Mouse (Mus musculus): ENCODE results near the gene Lrr1. TPM values are rescaled to one million over a fixed set of nuclear protein-coding genes. Genes with fewer than 3 reads are reported as not detected.
"Not testable (repeated sequence)": the region's sequence is repeated elsewhere in the genome, so short reads cannot be mapped to it uniquely, and the experiment has no call there.

Gene Lrr1
- polyA plus RNA-seq, 1 experiment from 2014 or later: 17.5 TPM

- peak; percentile 45; the same call in 1 of the 2 replicates for ATAC-seq (ENCODE audit: insufficient number of reproducible peaks, low FRiP score)
- Histone ChIP-seq H3K4me3 (no peak overlapping the region), H3K4me2 (no peak overlapping the region), H3K27ac (ENCODE audit: poor library complexity, severe bottlenecking) (no peak overlapping the region), H3K36me3 (no peaks in the 10 kb centered on the region), H3K27me3 (replicated peaks) (no peaks in the 10 kb centered on the region), H3K9me3 (replicated peaks) (no peaks in the 10 kb centered on the region), H3K4me1 (replicated peaks) (no peaks in the 10 kb centered on the region), H3K9ac (no peak overlapping the region)
- 72% methylated on average over 7 of the region's 7 CpGs for WGBS
Observed at GRCm38 (mm10) chr12:69139841-69140240, 28.8 kb upstream of the Lrr1 start.

- no peak overlapping the region for H3K4me2 ChIP-seq
- ATAC-seq (ENCODE audit: insufficient number of reproducible peaks, low FRiP score): no peak
- 71% methylated on average over 6 of the region's 6 CpGs for whole genome bisulfite sequencing
Observed at GRCm38 (mm10) chr12:69143460-69143859, 25.2 kb upstream of the Lrr1 start.

GRCm38 (mm10) chr12:69147166-69147735 lies 21.4 kb upstream of the Lrr1 start:
- Histone ChIP-seq H3K4me3 (no peak overlapping the region), H3K36me3 (no peaks in the 10 kb centered on the region), H3K4me2 (no peak overlapping the region), H3K4me1 (replicated peaks) (no peaks in the 10 kb centered on the region), H3K9me3 (replicated peaks) (no peaks in the 10 kb centered on the region), H3K27ac (ENCODE audit: poor library complexity, severe bottlenecking) (no peak overlapping the region), H3K9ac (no peak overlapping the region), H3K27me3 (replicated peaks) (no peaks in the 10 kb centered on the region)
- ATAC-seq (ENCODE audit: insufficient number of reproducible peaks, low FRiP score): no peak
- WGBS: 85% methylated on average over 5 of the region's 5 CpGs

More at GRCm38 (mm10) chr12:69143460-69143859, 25.2 kb upstream of the Lrr1 start:
- no peak overlapping the region for H3K27ac ChIP-seq (ENCODE audit: poor library complexity, severe bottlenecking)
- no peaks in the 10 kb centered on the region for H3K27me3 ChIP-seq (replicated peaks)
- no peaks in the 10 kb centered on the region for H3K36me3 ChIP-seq
- H3K9me3 ChIP-seq (replicated peaks): no peaks in the 10 kb centered on the region
- no peak overlapping the region for H3K9ac ChIP-seq
- H3K4me1 ChIP-seq (replicated peaks): no peaks in the 10 kb centered on the region
- H3K4me3 ChIP-seq: no peak overlapping the region

GRCm38 (mm10) chr12:69150049-69150448 lies 18.6 kb upstream of the Lrr1 start:
- Histone ChIP-seq H3K27me3 (replicated peaks) (no peaks in the 10 kb centered on the region), H3K4me1 (replicated peaks) (no peaks in the 10 kb centered on the region), H3K9me3 (replicated peaks) (no peaks in the 10 kb centered on the region), H3K9ac (no peak overlapping the region), H3K4me2 (no peak overlapping the region), H3K36me3 (no peaks in the 10 kb centered on the region; the same call in 1 of the 2 replicates), H3K4me3 (no peak overlapping the region), H3K27ac (ENCODE audit: poor library complexity, severe bottlenecking) (no peak overlapping the region)
- no peak for ATAC-seq (ENCODE audit: insufficient number of reproducible peaks, low FRiP score)
- WGBS: 87% methylated on average over 13 of the region's 13 CpGs

DNA sequence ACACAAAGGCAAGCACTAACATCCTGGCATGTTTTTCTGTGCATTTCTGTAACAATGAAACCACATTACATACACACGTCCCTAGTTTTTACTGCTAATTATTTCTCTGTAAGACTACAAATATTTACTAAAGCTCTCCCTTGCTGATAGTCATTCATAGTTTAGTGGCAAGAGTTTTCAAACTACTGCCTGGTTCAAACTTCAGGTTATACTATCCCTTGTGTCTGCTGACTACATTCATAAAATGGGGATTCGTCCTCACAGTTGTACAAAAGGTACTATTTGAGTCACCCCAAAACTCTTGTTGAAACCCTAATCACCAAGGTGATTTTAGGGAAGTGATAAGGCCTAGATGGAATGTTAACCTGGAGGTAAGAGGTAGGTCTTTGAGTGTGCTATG lies 12.7 kb upstream of the Lrr1 start:
- Histone ChIP-seq H3K9me3 (replicated peaks) (no peaks in the 10 kb centered on the region), H3K27me3 (replicated peaks) (no peaks in the 10 kb centered on the region), H3K4me2 (no peak overlapping the region), H3K36me3 (peaks cover 22% of the 10 kb centered on the region), H3K4me3 (no peak overlapping the region), H3K9ac (no peak overlapping the region), H3K4me1 (replicated peaks) (peaks cover 10% of the 10 kb centered on the region), H3K27ac (ENCODE audit: poor library complexity, severe bottlenecking) (no peak overlapping the region)
- WGBS: 81% methylated on average over 2 of the region's 2 CpGs
- ATAC-seq (ENCODE audit: insufficient number of reproducible peaks, low FRiP score): no peak

- H3K4me1 ChIP-seq (replicated peaks): peaks cover 10% of the 10 kb centered on the region
- H3K4me3 ChIP-seq: no peak overlapping the region
- H3K9me3 ChIP-seq (replicated peaks): no peaks in the 10 kb centered on the region
- no peak for ATAC-seq (ENCODE audit: insufficient number of reproducible peaks, low FRiP score)
- no peak overlapping the region for H3K9ac ChIP-seq
- H3K27me3 ChIP-seq (replicated peaks): no peaks in the 10 kb centered on the region
- peaks cover 22% of the 10 kb centered on the region for H3K36me3 ChIP-seq
- H3K27ac ChIP-seq (ENCODE audit: poor library complexity, severe bottlenecking): no peak overlapping the region
- H3K4me2 ChIP-seq: no peak overlapping the region
- WGBS: 80% methylated on average over 4 of the region's 4 CpGs
Observed at GRCm38 (mm10) chr12:69156436-69156835, 12.2 kb upstream of the Lrr1 start.

GRCm38 (mm10) chr12:69157107-69157506 lies 11.5 kb upstream of the Lrr1 start:
- H3K27ac ChIP-seq (ENCODE audit: poor library complexity, severe bottlenecking): no peak overlapping the region

GRCm38 (mm10) chr12:69158366-69158764 lies 10.2 kb upstream of the Lrr1 start:
- H3K4me3 ChIP-seq: peak overlapping the region; percentile 96
- H3K9me3 ChIP-seq (replicated peaks): no peaks in the 10 kb centered on the region
- peaks cover 22% of the 10 kb centered on the region for H3K36me3 ChIP-seq
- peak overlapping the region; percentile 98 for H3K27ac ChIP-seq (ENCODE audit: poor library complexity, severe bottlenecking)
- peak overlapping the region; percentile 99 for H3K9ac ChIP-seq
- H3K4me2 ChIP-seq: peak overlapping the region; percentile 70
- ATAC-seq (ENCODE audit: insufficient number of reproducible peaks, low FRiP score): no peak
- H3K4me1 ChIP-seq (replicated peaks): peaks cover 10% of the 10 kb centered on the region
- H3K27me3 ChIP-seq (replicated peaks): no peaks in the 10 kb centered on the region
- WGBS: under 1% methylated on average over 19 of the region's 19 CpGs

More at GRCm38 (mm10) chr12:69157107-69157506, 11.5 kb upstream of the Lrr1 start:
- H3K9ac ChIP-seq: no peak overlapping the region
- peaks cover 22% of the 10 kb centered on the region for H3K36me3 ChIP-seq
- no peaks in the 10 kb centered on the region for H3K9me3 ChIP-seq (replicated peaks)
- 84% methylated on average over 2 of the region's 2 CpGs for WGBS
- H3K4me2 ChIP-seq: peak overlapping the region; percentile 70; the same call in 1 of the 2 replicates
- H3K27me3 ChIP-seq (replicated peaks): no peaks in the 10 kb centered on the region
- no peak for ATAC-seq (ENCODE audit: insufficient number of reproducible peaks, low FRiP score)
- H3K4me1 ChIP-seq (replicated peaks): peaks cover 10% of the 10 kb centered on the region
- H3K4me3 ChIP-seq: no peak overlapping the region

- 0% methylated on average over 57 of the region's 68 CpGs for WGBS
- ATAC-seq (ENCODE audit: insufficient number of reproducible peaks, low FRiP score): peak; percentile 98
- peaks cover 22% of the 10 kb centered on the region for H3K36me3 ChIP-seq
Observed at GRCm38 (mm10) chr12:69158765-69159577, 9.6 kb upstream of the Lrr1 start, which contains the start of gene Rps29. Rps29 (minus strand) TSS chr12:69159186.

DNA sequence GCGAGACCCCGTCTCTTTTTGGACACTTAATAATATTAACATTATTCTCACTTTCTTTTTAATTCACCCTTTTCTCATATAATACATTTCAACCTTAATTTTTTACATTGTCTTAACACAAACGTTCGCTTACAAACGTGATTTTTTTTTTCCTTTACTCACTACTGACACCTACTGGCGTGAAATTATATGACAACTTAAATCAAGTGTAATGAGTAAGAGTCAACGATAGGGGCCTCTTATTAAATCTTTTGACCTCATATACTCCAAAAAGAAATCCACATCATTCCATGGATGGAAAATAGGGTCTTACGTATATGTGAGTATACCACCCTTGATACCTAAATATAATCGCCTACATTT lies 9.1 kb upstream of the Lrr1 start:
- H3K4me2 ChIP-seq: no peak overlapping the region

More at GRCm38 (mm10) chr12:69158765-69159577, 9.6 kb upstream of the Lrr1 start, which contains the start of gene Rps29:
- Histone ChIP-seq H3K4me3 (peak within 1 kb of the TSS; percentile 96), H3K4me1 (replicated peaks) (peaks cover 10% of the 10 kb centered on the region), H3K4me2 (peak within 1 kb of the TSS; percentile 70), H3K27ac (ENCODE audit: poor library complexity, severe bottlenecking) (peak within 1 kb of the TSS; percentile 98), H3K9ac (peak within 1 kb of the TSS; percentile 99)
- not testable (repeated sequence) for H3K9me3 ChIP-seq (replicated peaks); H3K27me3 ChIP-seq (replicated peaks)

DNA sequence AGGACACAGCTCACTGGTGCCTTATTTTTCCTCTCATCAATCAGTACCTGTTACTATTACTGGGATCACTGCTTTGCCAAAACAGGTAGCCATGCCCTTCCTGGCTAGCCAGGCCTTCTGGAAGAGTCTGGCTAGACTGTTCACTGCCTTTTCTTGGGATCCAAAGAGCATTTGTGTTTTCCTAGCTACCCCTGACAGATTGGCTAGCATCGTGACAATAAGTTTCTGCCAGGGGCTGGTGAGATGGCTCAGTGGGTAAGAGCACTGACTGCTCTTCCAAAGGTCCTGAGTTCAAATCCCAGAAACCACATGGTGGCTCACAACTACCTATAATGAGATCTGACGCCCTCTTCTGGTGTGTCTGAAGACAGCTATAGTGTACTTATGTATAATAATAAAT lies 7.9 kb upstream of the Lrr1 start:
- WGBS: 72% methylated on average over 2 of the region's 2 CpGs
- H3K9me3 ChIP-seq (replicated peaks); H3K9ac ChIP-seq; H3K4me3 ChIP-seq; H3K4me2 ChIP-seq; H3K27me3 ChIP-seq (replicated peaks); ATAC-seq (ENCODE audit: insufficient number of reproducible peaks, low FRiP score); H3K27ac ChIP-seq (ENCODE audit: poor library complexity, severe bottlenecking): not testable (repeated sequence)
- Histone ChIP-seq H3K4me1 (replicated peaks) (peaks cover 10% of the 10 kb centered on the region), H3K36me3 (peaks cover 21% of the 10 kb centered on the region)

More for the DNA sequence above, 9.1 kb upstream of the Lrr1 start:
- Histone ChIP-seq H3K9ac (no peak overlapping the region), H3K9me3 (replicated peaks) (no peaks in the 10 kb centered on the region), H3K36me3 (peaks cover 22% of the 10 kb centered on the region), H3K4me1 (replicated peaks) (peaks cover 10% of the 10 kb centered on the region), H3K27ac (ENCODE audit: poor library complexity, severe bottlenecking) (no peak overlapping the region), H3K27me3 (replicated peaks) (no peaks in the 10 kb centered on the region), H3K4me3 (no peak overlapping the region)
- WGBS: 4% methylated on average over 9 of the region's 9 CpGs
- 0 out of 2 replicates have a peak, but pooled peaks have one; percentile 10 for ATAC-seq (ENCODE audit: insufficient number of reproducible peaks, low FRiP score)

Measured in heart, embryonic 12.5 days (tissue).